Mouse (Mus musculus): ENCODE measurements at regions not wholly inside any gene's neighbourhood (a gene's known extent, or its start where the extent isn't known, plus 50 kb on each side); places are given as distances from the start of the nearest gene placed in this dataset.
"Not testable (repeated sequence)": the region's sequence is repeated elsewhere in the genome, so short reads cannot be mapped to it uniquely, and the experiment has no call there.

- CTCF ChIA-PET: no interaction called here
Observed at GRCm38 (mm10) chr3:21995566-21996391, 80.7 kb upstream of the Tbl1xr1 start.

DNA sequence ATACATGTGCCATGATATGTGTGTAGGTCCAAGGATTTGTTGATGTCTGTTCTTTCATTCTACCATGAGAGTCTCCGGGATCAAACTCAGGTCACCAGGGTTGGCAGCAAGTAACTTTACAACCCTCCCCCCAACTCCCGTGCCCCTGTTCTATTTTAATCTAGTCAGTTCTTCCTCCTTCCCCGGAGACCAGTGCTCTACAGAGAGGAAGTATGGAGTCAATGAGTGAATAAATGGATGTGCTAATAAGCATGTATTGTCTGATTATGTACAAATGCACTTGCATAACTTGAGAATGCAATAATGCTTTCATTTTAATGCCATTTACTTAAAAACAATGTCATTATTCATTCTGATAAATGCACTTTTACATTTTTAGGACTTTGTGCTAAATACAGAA lies 79.1 kb upstream of the Tbl1xr1 start:
- CTCF ChIA-PET: no interaction called here

- CTCF ChIA-PET: no interaction called here
Observed at GRCm38 (mm10) chr3:22005456-22005855, 71.0 kb upstream of the Tbl1xr1 start.

DNA sequence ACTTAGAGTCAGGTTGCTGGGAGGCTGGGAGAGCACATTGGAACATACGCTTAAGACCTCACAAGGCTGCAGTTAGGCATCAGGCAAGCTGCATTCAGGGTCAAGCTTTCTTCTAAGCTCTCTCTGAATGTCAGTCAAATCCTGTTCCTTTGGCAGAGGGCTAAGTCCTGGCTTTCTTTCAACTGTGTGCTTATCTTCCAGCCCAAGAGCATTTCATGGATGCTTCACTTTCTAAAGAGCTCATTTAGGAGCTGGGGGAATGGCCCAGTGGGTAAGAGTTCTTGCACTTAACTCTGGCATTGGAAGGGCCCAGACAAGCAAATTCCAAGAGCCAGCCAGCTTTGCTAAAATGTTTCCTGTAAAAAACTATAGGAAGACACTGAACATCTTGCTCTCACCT lies 70.3 kb upstream of the Tbl1xr1 start:
- CTCF ChIA-PET: no interaction called here

GRCm38 (mm10) chr3:22006651-22007050 lies 69.8 kb upstream of the Tbl1xr1 start:
- CTCF ChIA-PET: interaction anchor here (0.8 kb wide), 1 partner anchor 13 kb away, joined by 7 read pairs; no protein-coding TSS in a partner anchor

GRCm38 (mm10) chr3:22007736-22008135 lies 68.7 kb upstream of the Tbl1xr1 start:
- CTCF ChIA-PET: interaction anchor here (0.7 kb wide), 1 partner anchor 133 kb away, joined by 3 read pairs; no protein-coding TSS in a partner anchor

GRCm38 (mm10) chr3:22008432-22008831 lies 68.0 kb upstream of the Tbl1xr1 start:
- CTCF ChIA-PET: no interaction called here

- CTCF ChIA-PET: no interaction called here
Observed at GRCm38 (mm10) chr3:22009898-22010699, 66.4 kb upstream of the Tbl1xr1 start.

DNA sequence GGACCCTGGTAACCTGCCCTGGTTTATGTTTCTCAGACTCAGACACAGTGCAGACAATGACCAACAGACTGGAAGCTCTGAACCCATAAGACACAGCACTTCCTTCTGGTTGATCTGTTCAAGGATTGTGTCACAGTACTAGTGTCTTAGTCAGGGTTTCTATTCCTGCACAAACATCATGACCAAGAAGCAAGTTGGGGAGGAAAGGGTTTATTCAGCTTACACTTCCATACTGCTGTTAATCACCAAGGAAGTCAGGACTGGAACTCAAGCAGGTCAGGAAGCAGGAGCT lies 65.8 kb upstream of the Tbl1xr1 start:
- CTCF ChIA-PET: not testable (repeated sequence)

GRCm38 (mm10) chr3:22021360-22021935 lies 55.0 kb upstream of the Tbl1xr1 start:
- CTCF ChIA-PET: interaction anchor here (0.6 kb wide), 1 partner anchor 306 kb away, joined by 3 read pairs; no protein-coding TSS in a partner anchor

GRCm38 (mm10) chr3:22022418-22022817 lies 54.0 kb upstream of the Tbl1xr1 start:
- CTCF ChIA-PET: no interaction called here

DNA sequence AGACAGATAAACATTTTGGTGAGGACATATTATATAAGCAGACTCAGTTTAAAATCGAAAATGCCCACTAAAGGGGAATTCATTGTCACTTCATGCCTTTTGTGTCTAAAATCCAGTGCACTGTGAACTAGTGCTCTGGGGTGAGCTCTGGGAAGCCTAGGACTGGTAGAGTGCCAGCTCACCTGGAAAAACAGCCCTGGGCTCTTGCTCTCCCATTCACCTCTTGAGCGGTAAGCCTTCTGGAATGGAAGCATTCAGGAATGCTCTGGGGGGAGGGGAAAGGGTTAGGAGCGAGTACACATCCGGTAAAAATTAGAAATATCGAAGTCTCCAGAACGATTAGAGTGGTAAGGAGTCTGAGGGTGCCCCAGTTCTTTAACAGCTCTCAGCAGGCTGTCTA lies 53.4 kb upstream of the Tbl1xr1 start:
- CTCF ChIA-PET: no interaction called here

DNA sequence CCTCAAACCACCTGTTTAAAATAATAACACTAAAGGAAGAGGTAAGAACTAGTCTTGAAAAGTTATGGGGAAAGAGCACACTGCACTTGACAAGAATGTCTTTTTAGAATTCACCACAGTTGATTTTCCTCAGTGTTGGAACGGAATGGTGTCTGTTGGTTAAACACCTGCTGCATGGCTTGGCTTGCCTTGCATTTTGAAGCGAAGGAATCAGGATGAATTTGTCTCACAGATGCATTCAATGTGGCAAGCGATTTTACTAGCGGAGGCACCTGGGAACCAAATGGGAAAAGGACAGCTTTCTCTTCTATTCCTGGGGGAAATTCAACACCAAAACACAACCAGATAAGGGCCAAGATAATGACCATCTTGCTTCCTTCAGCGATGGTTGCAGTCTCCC lies 52.9 kb upstream of the Tbl1xr1 start:
- CTCF ChIA-PET: no interaction called here

DNA sequence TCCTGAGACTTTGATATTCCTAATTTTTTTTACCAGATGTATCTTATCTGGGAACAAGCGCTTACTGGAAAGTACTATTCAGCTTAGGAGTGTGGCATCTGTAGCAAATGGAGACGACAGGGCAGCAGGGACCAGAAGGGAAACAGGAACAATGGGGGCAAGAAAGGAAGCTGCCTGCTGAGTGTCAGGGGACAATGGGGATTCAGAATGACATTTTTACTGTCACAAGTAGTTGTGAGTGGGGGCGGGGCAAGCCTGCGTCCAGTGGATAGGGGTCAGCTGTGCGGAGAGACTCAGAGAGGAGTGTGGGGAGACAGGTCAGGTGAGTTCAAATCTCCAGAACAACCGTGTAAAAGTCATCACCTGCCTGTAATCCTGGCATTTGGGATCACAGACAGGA lies 52.3 kb upstream of the Tbl1xr1 start:
- CTCF ChIA-PET: interaction anchor here (0.7 kb wide), 1 partner anchor 150 kb away, joined by 21 read pairs; no protein-coding TSS in a partner anchor

GRCm38 (mm10) chr3:22025119-22025518 lies 51.3 kb upstream of the Tbl1xr1 start:
- CTCF ChIA-PET: no interaction called here

GRCm38 (mm10) chr3:22025615-22026014 lies 50.8 kb upstream of the Tbl1xr1 start:
- CTCF ChIA-PET: no interaction called here
